In the genomic region with DNA sequence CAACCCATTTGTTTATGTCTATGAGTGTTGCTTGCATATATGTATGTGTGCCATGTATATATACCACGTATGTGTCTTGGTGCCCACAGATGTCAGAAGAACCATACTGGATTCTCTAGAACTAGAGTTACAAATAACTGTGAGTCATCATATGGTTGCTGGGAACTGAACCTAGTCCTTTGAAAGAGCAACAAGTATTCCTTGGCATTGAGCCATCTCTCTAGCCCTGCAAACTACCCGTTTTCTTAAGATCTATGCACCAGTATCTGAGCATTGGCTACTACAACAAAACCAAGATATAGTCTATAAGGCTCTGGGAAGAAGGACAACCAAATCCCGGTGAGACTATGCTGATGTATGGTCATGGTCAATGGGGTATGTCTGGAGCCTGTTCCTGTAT, we compare ENCODE assay signal across 16 mouse cellular contexts. TPM values are rescaled to one million over a fixed set of nuclear protein-coding genes. Genes with fewer than 3 reads are reported as not detected.
"Had no signal": no experiment of that assay in that cellular context is flagged by ENCODE, and none has a peak within 500 bp of the region (broad histone marks: within the 10 kb centered on the region; RNA-seq: fewer than 3 reads in every experiment).

No protein-coding gene starts in this region.

- H3K9me3 ChIP-seq: megakaryocyte, embryonic 14.5 days; midbrain, embryonic 13.5 days; midbrain, embryonic 15.5 days; neural tube, embryonic 12.5 days had no signal

- H3K9ac ChIP-seq: lung, embryonic 14.5 days; midbrain, embryonic 13.5 days; midbrain, embryonic 15.5 days; neural tube, embryonic 12.5 days had no signal

- DNase-seq: lung, adult 18-20 months; lung, embryonic 14.5 days; lung, postnatal 14 days; lung, postnatal 36 days; right cerebral cortex, postnatal 14 days; thymus, adult 18-20 months; thymus, postnatal 14 days; thymus, postnatal 36 days had no signal

- H3K4me3 ChIP-seq: megakaryocyte, embryonic 14.5 days; midbrain, embryonic 13.5 days; midbrain, embryonic 15.5 days; neural tube, embryonic 12.5 days had no signal

- H3K27ac ChIP-seq: macrophage; midbrain, embryonic 13.5 days; midbrain, embryonic 15.5 days; neural tube, embryonic 12.5 days had no signal

- H3K4me2 ChIP-seq: lung, embryonic 14.5 days; midbrain, embryonic 11.5 days; midbrain, embryonic 13.5 days; midbrain, embryonic 15.5 days; neural tube, embryonic 12.5 days had no signal

- H3K27me3 ChIP-seq: megakaryocyte, embryonic 14.5 days; midbrain, embryonic 13.5 days; midbrain, embryonic 15.5 days; neural tube, embryonic 12.5 days had no signal

- H3K4me1 ChIP-seq: midbrain, embryonic 13.5 days; midbrain, embryonic 15.5 days; neural tube, embryonic 12.5 days had no signal

- ATAC-seq: midbrain, embryonic 13.5 days; midbrain, embryonic 15.5 days had no signal

RNA-seq across cellular contexts. Expression of a gene that starts 33.6 kb away (rescaled TPM):
- total RNA-seq: monocyte, adult 5-6 weeks; neutrophil, adult 5-6 weeks had no signal
- polyA plus RNA-seq: macrophage had no signal
